Mouse (Mus musculus) embryo, embryonic 9.5 days (tissue): ENCODE measurements at regions not wholly inside any gene's neighbourhood (a gene's known extent, or its start where the extent isn't known, plus 50 kb on each side); places are given as distances from the start of the nearest gene placed in this dataset.
A peak's percentile ranks its signal among the peaks of the same experiment; 100 is the strongest.
"Not testable (repeated sequence)": the region's sequence is repeated elsewhere in the genome, so short reads cannot be mapped to it uniquely, and the experiment has no call there.

Source experiments
- DNase-seq: peaks from one replicate; pipeline ENCODE4 v3.0.0-alpha.2; 2017; ENCODE audit errors: extremely low spot score

DNA sequence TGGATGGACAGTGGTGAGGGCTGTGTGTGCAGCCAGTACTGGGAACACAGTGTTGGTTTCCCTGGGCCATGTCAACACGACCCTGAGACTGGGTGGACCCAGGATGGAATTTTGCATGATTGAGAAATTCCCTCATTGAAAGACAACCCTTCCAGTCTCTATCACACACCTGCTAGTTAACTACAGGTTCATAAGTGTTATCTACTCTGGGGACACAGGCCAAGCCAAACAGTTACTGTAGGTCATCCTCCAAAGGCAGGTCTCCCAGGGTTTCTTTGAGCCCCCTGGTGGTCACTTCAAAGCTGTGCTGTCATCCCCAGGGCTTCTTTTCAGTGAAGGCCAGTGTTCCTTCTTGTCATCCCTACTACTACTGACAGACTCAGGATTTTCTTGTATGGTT is 276.7 kb downstream of the Cyp26b1 start:
- no peak for DNase-seq

DNA sequence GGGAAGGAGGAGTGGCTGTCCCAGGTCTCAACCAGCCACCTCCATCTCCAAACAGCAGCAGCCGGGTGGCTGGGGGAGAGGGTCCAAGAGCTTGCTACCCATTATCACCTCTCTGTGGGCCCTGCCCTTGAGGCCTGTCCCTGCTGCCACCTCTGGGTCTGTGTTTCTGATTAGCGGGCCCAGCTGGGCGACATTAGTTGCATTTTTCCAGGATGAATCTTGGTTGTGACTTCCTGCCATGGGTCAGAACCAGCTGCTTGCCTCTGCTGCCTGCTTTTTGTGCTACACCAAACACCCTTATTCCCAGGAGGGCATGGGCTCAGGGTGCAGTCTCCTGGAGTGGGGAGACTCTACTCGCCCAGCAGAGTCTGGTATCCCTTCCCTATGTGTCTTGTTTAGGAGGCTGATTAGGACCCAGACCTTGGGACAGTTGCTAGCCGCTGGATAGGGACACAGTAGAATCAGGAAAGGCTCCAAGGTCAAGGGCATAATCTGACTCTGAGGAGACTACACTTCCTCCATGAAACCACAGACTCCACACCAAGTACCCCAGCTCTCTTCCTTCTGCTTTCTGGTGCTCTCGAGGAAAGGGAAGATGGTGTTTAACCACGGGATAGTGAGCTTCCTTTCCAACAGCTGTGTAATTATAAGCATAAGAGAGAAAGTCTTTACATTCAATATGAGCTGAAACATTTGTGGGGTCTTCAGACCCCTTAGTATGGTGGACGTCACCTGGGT is 278.4 kb downstream of the Cyp26b1 start:
- no peak for DNase-seq

GRCm38 (mm10) chr6:84313797-84314196 is 279.9 kb downstream of the Cyp26b1 start:
- no peak for DNase-seq

DNA sequence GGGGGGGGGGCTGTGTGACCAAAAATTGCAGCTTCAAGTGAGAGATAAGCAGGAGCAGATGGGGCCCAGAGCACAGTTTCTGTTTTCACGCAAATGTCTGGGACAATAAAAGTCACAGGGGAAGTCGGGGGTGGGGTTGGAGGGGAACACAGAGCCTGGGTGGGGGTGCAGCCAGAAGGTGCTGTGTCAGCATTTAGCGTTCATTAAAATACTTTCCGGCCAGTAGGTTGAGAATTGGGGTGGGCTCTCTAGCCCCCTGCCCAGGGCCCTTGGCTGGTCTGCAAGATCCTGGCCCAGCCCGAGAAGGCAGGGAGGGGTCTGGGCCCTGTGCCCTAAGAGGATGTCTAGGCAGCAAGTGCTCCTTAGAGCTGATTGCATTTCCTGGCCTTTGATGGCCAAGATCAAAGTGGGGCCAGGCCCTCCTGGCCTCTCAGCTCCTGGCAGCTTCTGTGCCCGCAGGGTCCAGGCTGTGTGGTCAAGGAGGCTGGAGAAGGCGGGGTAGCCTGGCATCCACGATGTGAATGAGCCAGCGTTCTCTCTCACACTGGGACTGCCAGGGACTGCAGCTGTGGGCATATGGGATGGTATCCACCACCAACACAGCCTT is 283.0 kb downstream of the Cyp26b1 start:
- no peak for DNase-seq

- no peak for DNase-seq
These were observed 286.2 kb downstream of the Cyp26b1 start for GRCm38 (mm10) chr6:84307556-84307955.

- DNase-seq = no peak
These were observed 287.1 kb downstream of the Cyp26b1 start for GRCm38 (mm10) chr6:84306585-84306984.

- no peak for DNase-seq
These were observed 288.6 kb downstream of the Cyp26b1 start for GRCm38 (mm10) chr6:84305093-84305492.

GRCm38 (mm10) chr6:84302916-84303315 is 290.8 kb downstream of the Cyp26b1 start:
- not testable (repeated sequence) for DNase-seq

GRCm38 (mm10) chr6:84299936-84300335 is 291.5 kb downstream of the Dysf start:
- DNase-seq = no peak

- no peak for DNase-seq
These were observed 290.8 kb downstream of the Dysf start for GRCm38 (mm10) chr6:84299146-84299545.

GRCm38 (mm10) chr6:84273907-84274306 is 265.5 kb downstream of the Dysf start:
- not testable (repeated sequence) for DNase-seq

- peak; percentile 41 for DNase-seq
These were observed 264.3 kb downstream of the Dysf start for GRCm38 (mm10) chr6:84272520-84273311.

- no peak for DNase-seq
These were observed 263.6 kb downstream of the Dysf start for GRCm38 (mm10) chr6:84271966-84272365.

GRCm38 (mm10) chr6:84271441-84271840 is 263.1 kb downstream of the Dysf start:
- no peak for DNase-seq

- DNase-seq = peak; percentile 25
These were observed 262.3 kb downstream of the Dysf start for GRCm38 (mm10) chr6:84270518-84271165.

DNA sequence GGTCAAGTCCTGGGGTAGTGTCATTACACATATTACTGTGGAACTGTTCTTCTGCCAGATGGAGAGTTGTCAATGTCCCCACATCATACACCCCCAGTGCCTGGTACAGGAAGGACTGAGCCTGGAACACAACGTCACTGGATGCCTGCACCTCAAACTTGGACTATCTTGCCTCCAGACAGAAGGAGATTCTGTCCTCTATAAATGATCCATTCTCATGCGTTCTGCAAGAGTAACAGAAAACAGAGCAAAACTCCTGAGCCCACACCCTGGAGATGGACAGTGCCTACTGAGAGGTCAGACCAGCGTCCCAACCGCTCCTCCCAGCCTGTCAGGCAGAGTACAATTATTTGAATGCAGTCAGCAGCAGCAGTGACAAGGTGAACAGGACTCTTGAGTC is 261.1 kb downstream of the Dysf start:
- no peak for DNase-seq

- DNase-seq = no peak
These were observed 260.6 kb downstream of the Dysf start for GRCm38 (mm10) chr6:84269023-84269422.

DNA sequence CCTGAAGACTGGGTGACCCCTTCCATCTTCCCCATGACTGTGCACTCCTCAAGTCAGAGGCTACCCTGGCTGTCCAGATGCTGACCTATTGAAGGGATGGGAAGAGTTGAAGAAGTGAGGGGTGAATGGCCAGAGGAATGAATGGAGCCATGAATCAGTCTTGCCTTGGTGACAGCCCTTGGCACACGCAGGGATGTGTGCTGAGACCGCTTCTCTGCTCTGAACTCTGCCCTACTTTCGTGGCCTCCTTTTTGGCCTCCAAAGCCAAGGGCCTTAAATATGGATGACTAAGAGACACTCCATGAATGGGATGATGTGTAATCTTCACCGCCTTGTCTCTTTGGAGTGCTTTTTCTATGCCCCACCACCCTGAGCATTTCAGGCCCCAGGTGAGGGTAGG is 259.7 kb downstream of the Dysf start:
- DNase-seq = no peak

GRCm38 (mm10) chr6:84267526-84267925 is 259.1 kb downstream of the Dysf start:
- DNase-seq = no peak

GRCm38 (mm10) chr6:84266736-84267135 is 258.3 kb downstream of the Dysf start:
- no peak for DNase-seq

DNA sequence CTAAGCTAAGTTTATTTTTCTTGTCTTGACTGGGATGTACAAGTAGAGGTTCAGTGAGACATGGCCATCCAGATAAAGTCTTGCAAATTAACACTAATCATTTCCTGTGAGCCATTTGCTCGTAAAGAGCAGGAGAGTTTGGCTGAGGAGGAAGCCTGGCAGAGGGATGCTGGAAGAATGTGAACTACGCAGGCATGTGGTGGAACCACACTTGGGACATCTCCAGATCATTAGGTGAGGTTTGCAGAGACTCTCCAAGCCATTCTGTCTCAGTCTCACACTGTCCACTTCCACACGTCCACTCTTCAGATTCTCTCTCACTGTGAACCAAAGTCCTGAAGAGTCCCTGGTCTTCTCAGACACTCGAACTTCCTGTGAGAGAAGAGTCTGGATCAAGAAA is 256.3 kb downstream of the Dysf start:
- DNase-seq = no peak

GRCm38 (mm10) chr6:84263686-84264085 is 255.3 kb downstream of the Dysf start:
- no peak for DNase-seq
